Mouse (Mus musculus) c-Kit-negative CD71-positive TER-119-positive erythroid progenitor cells, embryonic 14.5 days (primary cell): ENCODE results near the gene Elmo1.

Experiments
- DNase-seq: peaks from one replicate; pipeline ENCODE4 v3.0.0-alpha.2; 2013; ENCODE audit warnings: low read depth, low spot score

Gene Elmo1

GRCm38 (mm10) chr13:20464161-20464560 lies 373.8 kb downstream of the Elmo1 start:
- DNase-seq: no peak

- no peak for DNase-seq
These were observed 377.0 kb downstream of the Elmo1 start for GRCm38 (mm10) chr13:20467381-20467780.

DNA sequence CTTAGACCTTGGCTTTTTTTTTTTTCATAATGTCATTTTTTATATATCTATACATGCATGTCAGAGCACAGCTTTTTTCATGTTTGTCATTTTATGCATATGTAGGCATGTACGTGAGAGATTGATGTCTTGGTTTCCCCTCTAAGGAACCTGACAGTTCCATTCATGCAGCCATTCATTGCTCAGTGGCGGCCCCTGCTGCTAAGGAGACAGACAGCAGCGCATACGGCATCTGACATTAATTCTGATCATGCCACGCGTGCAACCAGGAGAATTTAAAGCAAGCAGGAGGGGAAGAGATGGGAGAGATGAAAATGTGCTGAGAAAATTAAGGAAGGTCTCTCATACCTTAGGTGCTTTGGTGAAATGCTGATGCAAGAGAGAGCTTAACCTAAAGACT lies 381.3 kb downstream of the Elmo1 start:
- no peak for DNase-seq

DNA sequence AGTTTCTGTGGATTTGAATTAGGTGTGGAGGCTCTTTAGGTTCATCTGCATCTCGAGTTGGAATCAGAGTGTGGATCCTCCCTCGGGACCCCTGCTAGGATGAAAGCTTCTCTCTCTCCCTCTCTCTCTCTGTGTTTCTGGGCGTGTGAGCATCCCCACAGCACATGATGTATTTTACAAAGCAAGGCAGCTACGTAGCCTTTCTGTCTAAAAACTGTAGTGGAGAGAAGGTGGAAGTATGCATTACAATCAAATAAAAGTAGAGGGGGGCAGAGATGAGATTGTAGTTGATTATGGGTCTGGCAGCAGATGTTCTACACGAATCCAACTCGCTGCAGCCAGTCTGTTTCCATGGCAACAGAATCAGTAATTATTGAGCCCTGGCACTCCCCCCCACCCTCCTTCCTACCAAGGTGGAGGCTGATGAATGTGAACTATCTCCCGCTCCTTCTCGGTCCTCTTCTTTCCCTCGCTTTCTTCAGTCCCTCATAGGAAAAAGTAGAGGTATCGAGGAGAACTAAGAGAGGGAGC lies 382.0 kb downstream of the Elmo1 start:
- no peak for DNase-seq

GRCm38 (mm10) chr13:20472891-20473539 lies 382.6 kb downstream of the Elmo1 start:
- DNase-seq: no peak

DNA sequence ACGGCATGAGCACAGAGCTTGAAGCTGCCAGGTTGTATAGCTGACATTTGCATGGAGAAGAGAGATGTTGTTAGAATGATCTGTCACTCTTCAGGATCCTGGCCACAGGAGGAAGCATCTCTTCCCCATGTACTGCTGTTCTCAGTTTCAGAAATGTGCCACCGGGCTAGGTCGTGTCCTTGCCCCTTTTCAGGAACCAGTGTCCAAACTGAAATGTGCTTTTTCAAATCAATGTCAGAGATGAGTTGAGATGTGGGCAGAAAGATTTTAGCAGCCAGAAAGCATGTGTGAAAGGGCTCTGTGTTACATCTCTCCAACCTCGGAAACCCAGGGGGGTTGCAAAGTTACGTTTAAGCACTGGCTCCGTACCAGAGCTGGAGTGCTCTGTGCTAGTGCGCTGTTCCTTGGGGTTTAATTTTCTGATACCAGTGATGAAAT lies 383.3 kb downstream of the Elmo1 start:
- DNase-seq: no peak

GRCm38 (mm10) chr13:20474600-20474999 lies 384.2 kb downstream of the Elmo1 start:
- DNase-seq: no peak

DNA sequence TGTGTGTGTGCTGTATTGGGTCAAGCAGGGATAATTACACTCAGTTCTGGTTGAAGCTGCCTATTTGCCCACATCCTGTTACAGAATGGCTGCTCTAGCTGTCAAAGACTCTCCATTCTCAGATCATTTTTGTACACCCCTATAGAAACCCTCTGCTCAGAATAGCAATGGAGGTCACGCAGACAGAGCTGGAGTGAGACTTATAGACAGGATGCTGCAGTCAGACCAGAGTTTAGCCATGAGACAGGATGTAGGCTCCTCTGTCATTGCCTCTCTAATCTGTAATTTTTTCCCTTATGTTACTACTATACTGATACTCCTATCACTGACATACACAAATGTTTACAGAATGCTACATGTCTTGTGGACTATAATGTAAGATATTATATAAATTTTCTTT lies 391.4 kb downstream of the Elmo1 start:
- no peak for DNase-seq

- no peak for DNase-seq
These were observed 398.7 kb downstream of the Elmo1 start for GRCm38 (mm10) chr13:20489110-20489509.

- peak; percentile 24 for DNase-seq
These were observed 399.5 kb downstream of the Elmo1 start for GRCm38 (mm10) chr13:20489698-20490417.

DNA sequence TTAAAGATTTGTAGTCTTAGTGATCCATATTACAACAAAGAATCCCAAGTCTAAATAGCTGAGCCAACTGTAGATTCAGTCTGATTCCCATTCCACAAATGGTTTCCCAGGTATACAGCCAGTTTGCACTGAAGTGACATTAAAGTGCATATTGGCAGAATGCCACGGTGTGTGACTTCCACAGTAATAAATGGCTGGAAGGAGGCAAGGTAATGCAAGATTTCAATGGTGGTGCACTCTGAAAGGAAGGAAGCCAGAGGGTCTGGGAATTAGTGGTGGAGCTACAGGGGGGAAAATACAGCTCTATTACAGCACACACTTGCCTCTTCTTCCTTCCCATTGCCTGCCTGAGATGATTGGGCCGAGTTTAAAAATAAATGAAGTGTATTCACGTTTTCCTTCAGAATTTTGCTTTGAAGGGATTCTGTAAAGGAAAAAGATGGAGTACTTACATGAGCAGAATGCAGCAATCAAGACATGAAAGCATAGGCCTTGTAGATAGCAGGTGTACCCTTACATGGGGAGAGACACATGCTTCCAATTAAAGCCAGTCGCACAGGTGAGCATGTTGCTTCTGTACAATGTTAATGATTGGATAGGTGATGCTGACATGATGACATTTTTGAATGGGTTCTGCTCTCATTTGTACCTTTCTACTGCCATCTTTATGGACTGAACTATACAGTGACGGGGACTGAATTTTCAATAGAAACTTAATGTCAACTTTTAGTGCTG lies 400.6 kb downstream of the Elmo1 start:
- DNase-seq: no peak

DNA sequence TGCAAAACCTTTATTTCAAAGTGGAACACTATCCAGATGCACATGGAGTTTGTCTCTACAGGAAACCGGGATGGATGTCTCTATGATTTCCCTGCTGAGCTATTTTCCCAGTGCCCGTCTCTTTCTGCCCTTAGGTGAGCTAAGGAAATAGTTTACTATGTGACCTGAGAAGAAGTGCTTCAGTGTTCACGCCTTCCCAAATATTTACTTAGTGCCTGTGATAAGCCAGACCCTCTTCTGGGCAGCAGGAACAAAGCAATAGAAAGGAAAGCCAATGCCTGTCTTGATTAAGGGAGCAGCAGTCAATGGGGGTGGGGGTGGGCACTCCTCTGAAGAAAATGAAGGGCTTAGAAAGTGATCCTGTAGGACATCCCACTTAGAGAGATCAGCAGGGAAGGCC lies 401.3 kb downstream of the Elmo1 start:
- DNase-seq: no peak

- DNase-seq: no peak
These were observed 403.8 kb downstream of the Elmo1 start for GRCm38 (mm10) chr13:20494047-20494739.

GRCm38 (mm10) chr13:20501923-20502322 lies 411.5 kb downstream of the Elmo1 start:
- no peak for DNase-seq

DNA sequence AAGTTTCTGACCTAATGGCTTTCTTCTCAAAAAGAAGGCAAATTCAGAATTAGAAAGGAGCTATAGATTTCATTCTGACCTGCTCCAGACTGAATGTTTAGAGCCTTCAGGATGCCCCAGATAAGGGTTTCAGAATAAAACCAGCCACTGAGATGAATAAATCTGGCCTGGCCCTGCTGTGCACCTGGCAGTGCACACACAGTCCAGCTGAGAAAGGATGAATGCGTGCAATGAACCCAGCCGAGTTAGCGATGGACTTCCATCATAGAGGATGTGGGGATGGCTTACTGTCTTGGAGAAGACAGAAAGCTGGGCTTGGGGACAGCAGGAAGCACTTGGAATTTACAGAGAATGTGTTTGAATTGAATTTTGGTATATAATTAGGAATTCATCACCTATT lies 413.0 kb downstream of the Elmo1 start:
- no peak for DNase-seq

- DNase-seq: no peak
These were observed 417.2 kb downstream of the Elmo1 start for GRCm38 (mm10) chr13:20507381-20508129.

DNA sequence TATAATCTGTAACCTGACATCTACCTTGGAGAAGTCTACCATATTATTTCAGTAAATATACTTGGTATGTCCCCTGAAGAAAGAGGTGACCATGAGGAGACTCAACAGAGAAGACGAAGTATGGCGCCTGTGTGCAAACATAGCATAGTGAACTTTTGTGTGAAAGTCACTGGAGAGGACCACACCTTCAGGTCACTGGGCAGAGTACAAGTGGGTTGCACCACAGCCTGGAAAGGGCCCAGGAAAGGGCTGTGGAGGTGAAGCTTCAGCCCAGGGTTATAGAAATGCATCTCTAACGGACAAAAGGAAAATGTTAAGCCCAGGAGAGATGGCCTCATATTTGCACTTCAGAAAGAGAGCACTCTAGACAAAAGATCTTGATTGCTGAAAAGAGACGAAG lies 420.6 kb downstream of the Elmo1 start:
- DNase-seq: no peak

DNA sequence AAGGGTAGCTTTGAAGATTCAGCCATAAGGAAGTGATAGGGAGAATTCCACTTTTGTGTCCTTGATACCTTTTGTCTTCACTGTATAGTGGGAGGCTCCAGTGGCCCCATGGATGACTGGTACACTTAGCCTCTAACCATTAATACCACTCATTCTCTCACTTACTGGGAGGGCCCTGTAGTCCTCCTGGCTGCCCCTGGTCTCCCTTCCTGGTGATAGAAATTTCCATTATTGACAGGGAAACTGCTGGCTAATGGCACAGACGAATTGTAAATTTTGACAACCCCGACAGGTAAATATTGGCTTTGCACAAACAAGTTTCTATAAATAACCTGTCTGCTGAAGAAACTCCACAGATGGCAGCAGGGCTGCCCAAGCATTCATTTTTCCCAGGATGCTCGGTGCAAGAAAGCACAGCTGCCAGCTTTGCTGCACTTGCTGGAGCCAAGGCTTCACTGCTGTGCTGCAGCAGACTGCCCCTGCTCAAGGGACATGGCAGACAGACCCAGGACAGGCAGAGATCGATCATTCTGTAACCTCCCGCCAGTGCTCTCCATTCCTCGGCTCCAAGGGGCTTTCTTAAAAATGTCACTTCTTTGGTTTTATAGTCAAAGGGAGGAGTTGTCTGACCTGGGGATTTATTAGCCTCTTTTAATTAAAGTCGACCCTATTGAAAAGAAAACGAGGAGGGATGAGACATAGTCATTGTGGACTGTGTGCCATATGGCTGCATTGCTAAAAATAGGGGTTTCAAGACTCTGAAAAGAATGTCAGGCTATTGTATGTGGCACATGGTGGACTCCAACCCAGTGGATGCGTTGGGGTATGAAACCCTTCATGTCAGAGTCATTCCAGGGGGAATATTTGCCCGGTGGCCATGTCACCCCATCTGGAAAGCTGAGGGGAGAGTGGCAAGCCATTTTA lies 422.2 kb downstream of the Elmo1 start:
- DNase-seq: no peak

DNA sequence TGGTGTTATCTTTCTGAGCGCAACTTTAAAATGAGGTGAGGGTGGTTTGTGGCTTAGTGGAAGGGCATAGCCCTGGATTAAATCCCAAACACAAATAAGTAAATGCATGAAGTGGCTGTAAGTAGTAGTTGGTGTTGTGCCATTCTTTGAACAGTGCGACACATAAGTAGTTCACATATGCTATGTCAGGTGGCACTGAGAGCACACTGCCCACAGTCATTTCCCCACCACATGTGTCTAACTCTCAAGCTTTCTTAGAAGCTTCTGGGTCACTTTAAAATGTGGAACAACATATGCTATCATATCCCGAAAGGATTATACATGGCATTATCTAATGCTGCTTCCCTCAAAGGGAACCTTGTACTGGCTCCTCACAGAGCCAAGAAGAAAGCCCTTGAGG lies 424.3 kb downstream of the Elmo1 start:
- no peak for DNase-seq

DNA sequence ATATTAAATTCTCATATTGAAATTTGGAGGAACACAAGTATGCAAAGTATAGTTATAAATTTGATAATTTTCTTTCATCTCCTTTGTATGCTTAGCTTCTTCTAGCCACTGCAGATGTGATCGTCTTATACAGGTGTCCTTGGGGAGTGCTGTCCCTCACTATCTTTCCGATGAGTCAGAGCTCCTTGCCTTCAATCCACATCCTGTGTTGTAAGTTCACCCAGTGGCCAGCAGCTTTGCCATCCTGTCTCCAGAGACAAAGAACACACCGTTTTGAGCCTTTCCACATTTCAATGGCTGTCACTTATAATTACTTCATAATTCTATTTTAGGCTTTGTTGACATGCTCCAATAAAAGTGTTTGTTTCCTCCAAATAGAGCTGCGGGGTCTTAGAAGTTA lies 425.7 kb downstream of the Elmo1 start:
- DNase-seq: no peak
